Comparison of ENCODE assay signal across 19 mouse cellular contexts in the genomic region with DNA sequence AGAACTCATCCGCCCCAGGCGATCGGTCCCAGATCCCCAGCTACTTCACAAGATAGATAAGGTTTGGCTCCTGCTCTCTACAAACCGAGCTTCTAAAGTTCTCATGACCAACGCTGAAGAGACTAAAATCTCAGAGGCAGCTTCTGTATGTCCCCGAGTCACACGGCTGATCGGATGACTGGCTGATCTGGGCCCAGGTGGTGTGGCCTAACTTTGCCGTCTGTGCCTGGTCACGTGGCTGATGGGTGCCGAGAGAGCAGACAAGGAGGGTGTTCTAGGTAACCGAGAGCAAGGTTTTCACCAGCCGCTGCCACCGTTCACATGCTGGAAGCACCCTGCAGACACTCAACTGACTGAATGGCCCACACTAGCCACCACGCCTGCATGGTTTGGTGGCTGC.
DNase-seq lines count a peak whose midpoint lies in the region; ATAC-seq and TF ChIP-seq lines count a peak whose summit lies in the region.
"Had no signal": no experiment of that assay in that cellular context is flagged by ENCODE, and none has a peak within 500 bp of the region (broad histone marks: within the 10 kb centered on the region; RNA-seq: fewer than 3 reads in every experiment).

No protein-coding gene starts in this region.

- H3K9ac ChIP-seq in heart, adult 2 months (ENCODE audit: low read depth, low read length): no peak overlapping the region
- no peak overlapping the region for H3K9ac ChIP-seq in heart, embryonic 11.5 days (ENCODE audit: low read depth, low read length)
- H3K9ac ChIP-seq in liver, embryonic 12.5 days: no peak overlapping the region
- H3K9ac ChIP-seq in liver, postnatal 0 days (replicated peaks): no peak overlapping the region
- H3K9ac ChIP-seq in liver, embryonic 16.5 days (ENCODE audit: low read depth, low read length): no peak overlapping the region
- H3K9ac ChIP-seq: forebrain, embryonic 15.5 days; heart, embryonic 12.5 days had no signal

- peaks cover 15% of the 10 kb centered on the region for H3K4me1 ChIP-seq in heart, adult 2 months (ENCODE audit: control insufficient read depth, insufficient read depth, low read length)
- H3K4me1 ChIP-seq in heart, embryonic 11.5 days (ENCODE audit: control insufficient read depth, insufficient read depth, low read length): peaks cover 14% of the 10 kb centered on the region
- H3K4me1 ChIP-seq in liver, embryonic 12.5 days: peaks cover 84% of the 10 kb centered on the region
- H3K4me1 ChIP-seq in liver, postnatal 0 days (ENCODE audit: insufficient read depth): peaks cover 17% of the 10 kb centered on the region
- H3K4me1 ChIP-seq in embryonic facial prominence, embryonic 10.5 days: peaks cover 24% of the 10 kb centered on the region
- H3K4me1 ChIP-seq in liver, embryonic 16.5 days (ENCODE audit: control insufficient read depth, low read depth, low read length): peaks cover 62% of the 10 kb centered on the region
- H3K4me1 ChIP-seq: forebrain, embryonic 15.5 days had no signal

- peak; percentile 43; the same call in 1 of the 2 replicates for TF ChIP-seq EP300 in heart, adult 2 months (IDR thresholded peaks at IDR 0.05; ENCODE audit: insufficient read depth, low read depth, low read length)
- TF ChIP-seq EP300 in liver, postnatal 0 days (IDR thresholded peaks at IDR 0.05; ENCODE audit: low read depth): no peak

- no peaks in the 10 kb centered on the region for H3K27me3 ChIP-seq in heart, adult 2 months (ENCODE audit: control insufficient read depth, insufficient read depth, low read length)
- H3K27me3 ChIP-seq in heart, embryonic 11.5 days (ENCODE audit: control insufficient read depth, insufficient read depth, low read length): no peaks in the 10 kb centered on the region
- no peaks in the 10 kb centered on the region for H3K27me3 ChIP-seq in liver, embryonic 12.5 days (replicated peaks)
- H3K27me3 ChIP-seq in liver, postnatal 0 days (ENCODE audit: insufficient read depth, low read length): no peaks in the 10 kb centered on the region
- H3K27me3 ChIP-seq in embryonic facial prominence, embryonic 10.5 days (replicated peaks; ENCODE audit: low read depth, poor library complexity, severe bottlenecking): no peaks in the 10 kb centered on the region
- H3K27me3 ChIP-seq in liver, embryonic 16.5 days (ENCODE audit: control insufficient read depth, insufficient read depth, low read depth, low read length): no peaks in the 10 kb centered on the region
- H3K27me3 ChIP-seq: CH12.LX; forebrain, embryonic 15.5 days; heart, embryonic 12.5 days had no signal

- no peak for ATAC-seq in heart, embryonic 11.5 days (replicated peaks; ENCODE audit: insufficient number of reproducible peaks, low FRiP score, low TSS enrichment)
- no peak for ATAC-seq in liver, embryonic 12.5 days
- no peak for ATAC-seq in liver, postnatal 0 days
- ATAC-seq in liver, embryonic 16.5 days (ENCODE audit: low read depth): no peak
- ATAC-seq: forebrain, embryonic 15.5 days; hindbrain, embryonic 16.5 days; inflammation-experienced regulatory T-cells, adult 6 months; intestine, postnatal 0 days had no signal

- peak in 1 of 2 experiments; percentile 29 for DNase-seq in heart, adult 2 months
- no peak for DNase-seq in liver, postnatal 0 days
- no peak for DNase-seq in embryonic facial prominence, embryonic 10.5 days (ENCODE audit: low spot score)
- DNase-seq in adrenal gland, adult (ENCODE audit: inconsistent age in 2 of 2, low spot score in 1 of 2): no peak
- DNase-seq: adrenal gland, adult 8-10 months; adrenal gland, postnatal 36 days; cerebellum, adult 2 months; cerebellum, postnatal 10 days; gastrocnemius, postnatal 10 days; heart, postnatal 10 days had no signal

- no peaks in the 10 kb centered on the region for H3K36me3 ChIP-seq in heart, adult 2 months (ENCODE audit: control insufficient read depth, insufficient read depth, low read length)
- no peaks in the 10 kb centered on the region for H3K36me3 ChIP-seq in heart, embryonic 11.5 days (ENCODE audit: control insufficient read depth, insufficient read depth, low read length)
- no peaks in the 10 kb centered on the region for H3K36me3 ChIP-seq in liver, embryonic 12.5 days
- no peaks in the 10 kb centered on the region for H3K36me3 ChIP-seq in liver, postnatal 0 days (replicated peaks; ENCODE audit: insufficient read depth, low read length)
- no peaks in the 10 kb centered on the region for H3K36me3 ChIP-seq in embryonic facial prominence, embryonic 10.5 days (replicated peaks)
- H3K36me3 ChIP-seq in liver, embryonic 16.5 days (ENCODE audit: control insufficient read depth, insufficient read depth): no peaks in the 10 kb centered on the region
- H3K36me3 ChIP-seq: forebrain, embryonic 15.5 days; heart, embryonic 12.5 days had no signal

- peak overlapping the region; percentile 28; the same call in 1 of the 2 replicates for H3K27ac ChIP-seq in heart, adult 2 months
- no peak overlapping the region for H3K27ac ChIP-seq in heart, embryonic 11.5 days (ENCODE audit: low read depth, low read length)
- peak overlapping the region; percentile 90 for H3K27ac ChIP-seq in liver, embryonic 12.5 days
- H3K27ac ChIP-seq in liver, postnatal 0 days (ENCODE audit: low read depth): no peak overlapping the region
- H3K27ac ChIP-seq in embryonic facial prominence, embryonic 10.5 days (replicated peaks): 0 out of 2 replicates have a peak overlapping the region, but pooled peaks have one; percentile 24
- peak overlapping the region; percentile 32; the same call in 1 of the 2 replicates for H3K27ac ChIP-seq in liver, embryonic 16.5 days (ENCODE audit: low read length)
- H3K27ac ChIP-seq: forebrain, embryonic 15.5 days had no signal

- peaks cover 3% of the 10 kb centered on the region; the same call in 1 of the 2 replicates for H3K79me2 ChIP-seq in heart, adult 2 months (replicated peaks; ENCODE audit: control insufficient read depth, insufficient read depth, low read length)

- no peak overlapping the region for H3K4me3 ChIP-seq in heart, adult 2 months
- no peak overlapping the region for H3K4me3 ChIP-seq in heart, embryonic 11.5 days (ENCODE audit: low read depth, low read length)
- no peak overlapping the region for H3K4me3 ChIP-seq in liver, embryonic 12.5 days
- H3K4me3 ChIP-seq in liver, postnatal 0 days (ENCODE audit: low read depth, low read length): no peak overlapping the region
- H3K4me3 ChIP-seq in embryonic facial prominence, embryonic 10.5 days: no peak overlapping the region
- H3K4me3 ChIP-seq in liver, embryonic 16.5 days (ENCODE audit: low read depth, low read length): no peak overlapping the region
- H3K4me3 ChIP-seq: forebrain, embryonic 15.5 days; heart, embryonic 12.5 days had no signal

- H3K9me3 ChIP-seq in heart, embryonic 11.5 days (replicated peaks; ENCODE audit: control insufficient read depth, low read length): no peaks in the 10 kb centered on the region
- no peaks in the 10 kb centered on the region for H3K9me3 ChIP-seq in liver, embryonic 12.5 days (replicated peaks)
- no peaks in the 10 kb centered on the region for H3K9me3 ChIP-seq in liver, postnatal 0 days (ENCODE audit: low read length)
- H3K9me3 ChIP-seq in embryonic facial prominence, embryonic 10.5 days: no peaks in the 10 kb centered on the region
- H3K9me3 ChIP-seq in liver, embryonic 16.5 days (replicated peaks; ENCODE audit: control insufficient read depth, low read length): no peaks in the 10 kb centered on the region
- H3K9me3 ChIP-seq: forebrain, embryonic 15.5 days; heart, embryonic 12.5 days had no signal

- H3K4me2 ChIP-seq in heart, embryonic 11.5 days: no peak overlapping the region
- H3K4me2 ChIP-seq in liver, embryonic 12.5 days: no peak overlapping the region
- no peak overlapping the region for H3K4me2 ChIP-seq in liver, postnatal 0 days (ENCODE audit: low read depth, low read length)
- no peak overlapping the region for H3K4me2 ChIP-seq in liver, embryonic 16.5 days (ENCODE audit: low read depth, low read length)
- H3K4me2 ChIP-seq: forebrain, embryonic 15.5 days; heart, embryonic 12.5 days had no signal

- intact Hi-C loops in heart, adult 2 months (cut with DNase I): no loop called here

- 69% methylated on average over 15 of the region's 15 CpGs for WGBS in heart, adult 2 months
- 80% methylated on average over 15 of the region's 15 CpGs for WGBS in heart, embryonic 11.5 days (ENCODE audit: insufficient replicate concordance)
- 83% methylated on average over 15 of the region's 15 CpGs for WGBS in liver, embryonic 12.5 days (ENCODE audit: insufficient replicate concordance)
- WGBS in liver, postnatal 0 days (ENCODE audit: insufficient replicate concordance): 90% methylated on average over 15 of the region's 15 CpGs
- WGBS in embryonic facial prominence, embryonic 10.5 days: 87% methylated on average over 15 of the region's 15 CpGs
- WGBS in liver, embryonic 16.5 days (ENCODE audit: insufficient replicate concordance): 85% methylated on average over 15 of the region's 15 CpGs

- TF ChIP-seq CTCF in heart, adult 2 months (IDR thresholded peaks at IDR 0.05): no peak
- no peak for TF ChIP-seq CTCF in liver, postnatal 0 days (IDR thresholded peaks at IDR 0.05; ENCODE audit: low read depth)

- TF ChIP-seq POLR2A in heart, adult 2 months (IDR thresholded peaks at IDR 0.05; ENCODE audit: insufficient read depth, low read depth, low read length): no peak

Comparison
In these comparisons a context has a peak if more than half of its experiments do, and no peak if none do; other contexts are left out.
1. H3K27ac ChIP-seq: peak in heart, adult 2 months (single experiment), liver, embryonic 12.5 days (single experiment), embryonic facial prominence, embryonic 10.5 days (single experiment) and liver, embryonic 16.5 days (single experiment); none in heart, embryonic 11.5 days (single experiment) and liver, postnatal 0 days (single experiment).